11 mouse cellular contexts compared by ENCODE assay signal in genomic region chr2:166001362-166001761, GRCm38 (mm10). TPM values are rescaled to one million over a fixed set of nuclear protein-coding genes. Genes with fewer than 3 reads are reported as not detected.
DNase-seq lines count a peak whose midpoint lies in the region; ATAC-seq and TF ChIP-seq lines count a peak whose summit lies in the region.
"Had no signal": no experiment of that assay in that cellular context is flagged by ENCODE, and none has a peak within 500 bp of the region (broad histone marks: within the 10 kb centered on the region; RNA-seq: fewer than 3 reads in every experiment).

No protein-coding gene starts in this region.

- TF ChIP-seq CTCF in midbrain, postnatal 0 days (IDR thresholded peaks at IDR 0.05) = no peak
- no peak for TF ChIP-seq CTCF in stomach, postnatal 0 days (IDR thresholded peaks at IDR 0.05; ENCODE audit: low read depth)

- H3K4me1 ChIP-seq in heart, embryonic 16.5 days (ENCODE audit: control insufficient read depth, insufficient read depth, low read length) = peaks cover 41% of the 10 kb centered on the region
- peaks cover 26% of the 10 kb centered on the region for H3K4me1 ChIP-seq in midbrain, embryonic 11.5 days (ENCODE audit: control insufficient read depth, insufficient read depth, low read length)
- H3K4me1 ChIP-seq in midbrain, postnatal 0 days (ENCODE audit: insufficient read depth, low read length) = 0 out of 2 replicates have a peak, but pooled peaks cover 3% of the 10 kb centered on the region
- peaks cover 35% of the 10 kb centered on the region for H3K4me1 ChIP-seq in forebrain, embryonic 13.5 days
- H3K4me1 ChIP-seq in stomach, postnatal 0 days (replicated peaks; ENCODE audit: control insufficient read depth, insufficient read depth) = peaks cover 3% of the 10 kb centered on the region; the same call in 1 of the 2 replicates

- H3K9ac ChIP-seq in heart, embryonic 16.5 days (ENCODE audit: low read length) = peak overlapping the region; percentile 27; the same call in 1 of the 2 replicates
- H3K9ac ChIP-seq in midbrain, embryonic 11.5 days (ENCODE audit: low read length) = 0 out of 2 replicates have a peak overlapping the region, but pooled peaks have one; percentile 6
- no peak overlapping the region for H3K9ac ChIP-seq in midbrain, postnatal 0 days (replicated peaks; ENCODE audit: low read length, poor library complexity, severe bottlenecking)
- H3K9ac ChIP-seq in forebrain, embryonic 13.5 days = no peak overlapping the region
- no peak overlapping the region for H3K9ac ChIP-seq in stomach, postnatal 0 days (ENCODE audit: low read length)
- H3K9ac ChIP-seq: limb, embryonic 12.5 days had no signal

- intact Hi-C loops in heart, postnatal 10 days (cut with DNase I) = no loop called here

- no peak for ATAC-seq in heart, embryonic 16.5 days (replicated peaks; ENCODE audit: extremely low read depth, insufficient read depth, low FRiP score)
- no peak for ATAC-seq in midbrain, embryonic 11.5 days (ENCODE audit: low FRiP score)
- no peak for ATAC-seq in midbrain, postnatal 0 days (ENCODE audit: low FRiP score)
- no peak for ATAC-seq in forebrain, embryonic 13.5 days
- ATAC-seq in stomach, postnatal 0 days (ENCODE audit: low FRiP score, low TSS enrichment) = peak; percentile 17; the same call in 1 of the 2 replicates

- DNase-seq in heart, postnatal 10 days = no peak
- no peak for DNase-seq in midbrain, embryonic 11.5 days (ENCODE audit: low spot score, missing footprints)
- DNase-seq in midbrain, postnatal 0 days (ENCODE audit: low spot score) = no peak
- no peak for DNase-seq in stomach, postnatal 0 days (ENCODE audit: low spot score)
- DNase-seq in thymus, adult 18-20 months = no peak
- DNase-seq in lung, postnatal 14 days = no peak
- DNase-seq: cerebellum, adult 8-10 months; kidney, adult 11 months had no signal

- no peak for TF ChIP-seq EP300 in stomach, postnatal 0 days (optimal IDR thresholded peaks at IDR 0.05)

- peak overlapping the region; percentile 62 for H3K27ac ChIP-seq in heart, embryonic 16.5 days (ENCODE audit: low read length)
- H3K27ac ChIP-seq in midbrain, embryonic 11.5 days (ENCODE audit: low read depth, low read length) = peak overlapping the region; percentile 84
- no peak overlapping the region for H3K27ac ChIP-seq in midbrain, postnatal 0 days (ENCODE audit: low read depth, low read length)
- peak overlapping the region; percentile 75 for H3K27ac ChIP-seq in forebrain, embryonic 13.5 days
- H3K27ac ChIP-seq in stomach, postnatal 0 days (replicated peaks) = peak overlapping the region; percentile 76
- H3K27ac ChIP-seq: limb, embryonic 12.5 days had no signal

- WGBS in heart, embryonic 16.5 days = 46% methylated on average over 2 of the region's 2 CpGs
- 32% methylated on average over 2 of the region's 2 CpGs for WGBS in midbrain, embryonic 11.5 days
- WGBS in midbrain, postnatal 0 days = 33% methylated on average over 2 of the region's 2 CpGs
- WGBS in forebrain, embryonic 13.5 days = 24% methylated on average over 2 of the region's 2 CpGs
- 34% methylated on average over 2 of the region's 2 CpGs for WGBS in stomach, postnatal 0 days

- no peaks in the 10 kb centered on the region for H3K9me3 ChIP-seq in heart, embryonic 16.5 days (replicated peaks; ENCODE audit: control insufficient read depth, low read length)
- H3K9me3 ChIP-seq in midbrain, embryonic 11.5 days (ENCODE audit: control insufficient read depth, low read length) = no peaks in the 10 kb centered on the region
- no peaks in the 10 kb centered on the region for H3K9me3 ChIP-seq in midbrain, postnatal 0 days (ENCODE audit: low read length)
- H3K9me3 ChIP-seq in forebrain, embryonic 13.5 days (replicated peaks) = no peaks in the 10 kb centered on the region
- H3K9me3 ChIP-seq in stomach, postnatal 0 days (ENCODE audit: control insufficient read depth, low read length) = no peaks in the 10 kb centered on the region
- H3K9me3 ChIP-seq: limb, embryonic 12.5 days had no signal

- no peak overlapping the region for H3K4me2 ChIP-seq in heart, embryonic 16.5 days (ENCODE audit: low read depth, low read length)
- peak overlapping the region; percentile 28; the same call in 1 of the 2 replicates for H3K4me2 ChIP-seq in midbrain, embryonic 11.5 days
- H3K4me2 ChIP-seq in midbrain, postnatal 0 days (ENCODE audit: low read depth, low read length, poor library complexity, severe bottlenecking) = no peak overlapping the region
- peak overlapping the region; percentile 39; the same call in 1 of the 2 replicates for H3K4me2 ChIP-seq in forebrain, embryonic 13.5 days
- H3K4me2 ChIP-seq in stomach, postnatal 0 days (replicated peaks; ENCODE audit: low read depth) = no peak overlapping the region
- H3K4me2 ChIP-seq: limb, embryonic 12.5 days had no signal

- no peaks in the 10 kb centered on the region for H3K27me3 ChIP-seq in heart, embryonic 16.5 days (ENCODE audit: control insufficient read depth, insufficient read depth, low read length)
- H3K27me3 ChIP-seq in midbrain, embryonic 11.5 days (ENCODE audit: control insufficient read depth, insufficient read depth, low read length) = no peaks in the 10 kb centered on the region
- H3K27me3 ChIP-seq in midbrain, postnatal 0 days (ENCODE audit: insufficient read depth, low read length) = no peaks in the 10 kb centered on the region
- H3K27me3 ChIP-seq in forebrain, embryonic 13.5 days = no peaks in the 10 kb centered on the region
- no peaks in the 10 kb centered on the region for H3K27me3 ChIP-seq in stomach, postnatal 0 days (ENCODE audit: control insufficient read depth, insufficient read depth, low read length)
- H3K27me3 ChIP-seq: limb, embryonic 12.5 days had no signal

- H3K36me3 ChIP-seq in heart, embryonic 16.5 days (ENCODE audit: control insufficient read depth, insufficient read depth) = no peaks in the 10 kb centered on the region
- H3K36me3 ChIP-seq in midbrain, embryonic 11.5 days (ENCODE audit: control insufficient read depth, insufficient read depth, low read length) = no peaks in the 10 kb centered on the region
- no peaks in the 10 kb centered on the region for H3K36me3 ChIP-seq in midbrain, postnatal 0 days (ENCODE audit: insufficient read depth, low read length)
- no peaks in the 10 kb centered on the region for H3K36me3 ChIP-seq in forebrain, embryonic 13.5 days (ENCODE audit: poor library complexity, severe bottlenecking)
- H3K36me3 ChIP-seq in stomach, postnatal 0 days (ENCODE audit: control insufficient read depth, insufficient read depth, low read length) = no peaks in the 10 kb centered on the region
- H3K36me3 ChIP-seq: limb, embryonic 12.5 days had no signal

- no peak overlapping the region for H3K4me3 ChIP-seq in heart, embryonic 16.5 days (ENCODE audit: low read length)
- no peak overlapping the region for H3K4me3 ChIP-seq in midbrain, embryonic 11.5 days (ENCODE audit: low read depth, low read length)
- no peak overlapping the region for H3K4me3 ChIP-seq in midbrain, postnatal 0 days (ENCODE audit: low read depth, low read length)
- H3K4me3 ChIP-seq in forebrain, embryonic 13.5 days = no peak overlapping the region
- no peak overlapping the region for H3K4me3 ChIP-seq in stomach, postnatal 0 days (ENCODE audit: low read depth, low read length)
- H3K4me3 ChIP-seq: limb, embryonic 12.5 days had no signal

RNA-seq across cellular contexts. Expression of gene Ncoa3, which starts 8.9 kb away (rescaled TPM):
- polyA plus RNA-seq in heart, embryonic 16.5 days (2015; fragmentation: Nextera tagmentation; extraction: Ambion mirVana) = 9.5 and 9.9 TPM in 2 replicates
- 10 to 100 TPM; 27.6 to 28.4 TPM for total RNA-seq in heart, postnatal 10 days (2021)
- 16.1 and 17.4 TPM in 2 replicates for polyA plus RNA-seq in midbrain, embryonic 11.5 days (2014; fragmentation: Nextera tagmentation; extraction: Ambion mirVana)
- total RNA-seq in midbrain, postnatal 0 days (2014; rRNA removed) = 40.8 and 40.9 TPM in 2 replicates
- polyA plus RNA-seq in midbrain, postnatal 0 days (2015; fragmentation: Nextera tagmentation; extraction: Ambion mirVana) = 12.6 and 14.9 TPM in 2 replicates
- 9.1 and 9.7 TPM in 2 replicates for polyA plus RNA-seq in forebrain, embryonic 13.5 days (2015; fragmentation: Nextera tagmentation; extraction: Ambion mirVana)
- 7.5 and 8.3 TPM in 2 replicates for polyA plus RNA-seq in stomach, postnatal 0 days (2015; fragmentation: Nextera tagmentation; extraction: Ambion mirVana)

Comparison
In these comparisons a context has a peak if more than half of its experiments do, and no peak if none do; other contexts are left out.
1. H3K4me2 ChIP-seq: peak in midbrain, embryonic 11.5 days (single experiment) and forebrain, embryonic 13.5 days (single experiment); none in heart, embryonic 16.5 days (single experiment), midbrain, postnatal 0 days (single experiment) and stomach, postnatal 0 days (single experiment).
2. H3K9ac ChIP-seq: peak in heart, embryonic 16.5 days (single experiment) and midbrain, embryonic 11.5 days (single experiment); none in midbrain, postnatal 0 days (single experiment), forebrain, embryonic 13.5 days (single experiment) and stomach, postnatal 0 days (single experiment).